Mouse (Mus musculus) c-Kit-negative CD71-positive TER-119-positive erythroid progenitor cells, embryonic 14.5 days (primary cell): ENCODE measurements around the gene Acvr1c.

ENCODE experiments used
- DNase-seq: peaks from one replicate; pipeline ENCODE4 v3.0.0-alpha.2; 2013; ENCODE audit warnings: low read depth, low spot score

Acvr1c gene

DNA sequence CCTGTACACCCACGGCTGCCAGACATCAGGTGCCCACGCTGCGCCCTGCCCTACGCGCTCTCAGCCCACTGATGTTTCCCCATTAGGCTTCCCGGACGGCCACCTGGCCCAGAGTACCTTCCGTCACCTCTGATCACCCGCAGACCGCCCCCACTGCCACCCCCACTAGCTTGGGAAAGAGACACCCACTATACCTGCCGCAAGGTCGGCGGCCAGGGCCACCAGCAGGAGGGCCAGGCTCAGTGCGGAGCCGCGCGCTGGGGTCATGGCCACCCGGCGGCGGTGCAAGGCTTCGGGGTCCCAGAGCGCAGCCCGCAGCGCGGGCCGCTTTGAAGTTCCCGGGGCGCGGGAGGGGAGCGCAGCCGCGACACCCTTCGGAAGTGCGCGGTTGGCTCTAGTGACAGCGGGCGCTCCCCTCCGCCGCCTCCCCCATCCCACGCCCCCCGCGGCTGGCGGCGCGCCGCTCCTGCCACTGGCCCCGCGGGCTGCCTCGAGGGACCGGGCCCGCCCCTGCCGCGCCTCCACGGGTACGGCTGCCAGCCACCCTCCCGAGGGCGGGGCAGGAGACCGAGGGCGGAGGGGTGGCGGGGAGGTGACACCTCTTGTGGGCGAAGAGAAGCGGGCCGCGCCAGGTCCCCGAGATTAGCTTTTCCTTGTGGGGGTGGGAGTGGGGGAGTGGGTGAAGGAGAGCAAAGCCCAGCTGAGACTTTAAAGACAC is at the start of gene Acvr1c:
Acvr1c (minus strand) TSS at position 482 of the 718 bp plus-strand sequence.
- no peak for DNase-seq

DNA sequence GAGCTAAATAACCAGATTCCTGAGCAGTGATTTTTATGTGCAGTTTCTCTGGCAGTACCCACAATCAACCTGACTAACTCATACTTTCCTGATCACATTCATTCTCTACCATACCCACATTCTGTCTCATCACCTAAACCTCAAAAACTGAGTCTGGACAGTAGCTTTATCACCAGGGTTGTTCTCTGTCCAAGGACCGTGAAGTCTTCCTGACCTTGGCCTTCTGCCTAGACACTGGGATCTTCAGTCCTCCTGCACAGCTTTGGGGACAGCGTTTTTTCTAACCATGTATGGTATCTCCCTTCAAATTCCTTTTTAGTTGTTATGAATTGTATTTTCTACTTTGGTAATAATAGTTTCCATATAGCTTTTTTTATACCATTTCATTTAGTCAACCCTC is 45.8 kb upstream of the Acvr1c start:
- no peak for DNase-seq

DNA sequence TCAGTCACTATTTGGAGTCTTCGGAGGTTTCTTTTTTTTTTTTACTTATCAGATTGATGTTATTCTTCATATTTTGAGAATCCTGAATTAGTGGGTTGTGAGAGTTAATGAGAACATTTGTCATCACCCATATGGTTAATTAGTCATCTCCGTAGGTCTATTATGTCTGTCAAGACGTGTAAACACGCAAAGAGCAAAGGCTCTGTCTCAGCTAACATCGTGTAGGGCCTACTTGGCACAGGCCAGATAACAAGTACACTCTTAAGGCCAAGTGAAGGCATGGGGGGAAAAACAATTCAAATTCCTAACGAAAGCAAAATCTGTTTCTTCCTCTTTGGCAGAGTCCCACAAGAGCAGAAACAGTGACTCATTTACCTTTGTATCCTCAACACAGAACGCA is 30.9 kb upstream of the Acvr1c start:
- DNase-seq, result no peak

DNA sequence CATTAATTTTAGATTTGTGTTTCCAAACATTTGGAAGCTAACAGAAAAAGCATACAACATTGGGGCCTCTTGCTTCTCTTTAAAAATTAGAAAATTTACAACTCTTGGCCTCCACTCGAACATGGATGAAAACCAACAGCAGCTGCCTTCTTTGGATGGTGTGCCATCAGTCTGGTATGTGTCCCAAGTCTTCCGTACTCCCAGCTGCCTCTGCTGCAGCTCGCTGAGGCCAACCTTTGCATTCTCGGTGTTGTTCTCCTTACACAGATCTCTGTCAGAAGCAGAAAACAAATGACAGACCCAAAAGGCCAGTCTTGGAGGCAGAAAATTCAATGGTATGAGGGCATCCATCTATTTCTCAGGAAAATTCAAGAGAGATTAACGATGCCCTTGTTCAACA is 22.3 kb upstream of the Acvr1c start:
- no peak for DNase-seq

DNA sequence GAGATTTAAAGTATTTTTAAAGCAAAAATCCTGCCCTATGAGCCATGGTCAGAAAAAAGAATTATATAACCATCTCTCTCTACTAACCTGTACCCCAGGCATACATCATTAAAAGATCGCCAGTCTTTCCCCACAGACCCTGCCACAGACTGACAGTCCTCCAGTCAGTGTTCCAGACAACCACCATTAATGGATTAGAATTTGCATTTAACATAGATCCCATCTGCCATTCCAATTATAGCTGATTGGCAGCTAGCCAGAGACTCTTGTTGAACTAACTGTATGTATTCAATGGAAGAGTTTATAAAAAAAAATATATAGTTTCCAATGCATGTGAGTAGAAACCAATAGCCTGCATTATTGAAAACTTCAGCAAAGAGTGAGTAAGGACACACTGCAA is 21.8 kb upstream of the Acvr1c start:
- no peak for DNase-seq

DNA sequence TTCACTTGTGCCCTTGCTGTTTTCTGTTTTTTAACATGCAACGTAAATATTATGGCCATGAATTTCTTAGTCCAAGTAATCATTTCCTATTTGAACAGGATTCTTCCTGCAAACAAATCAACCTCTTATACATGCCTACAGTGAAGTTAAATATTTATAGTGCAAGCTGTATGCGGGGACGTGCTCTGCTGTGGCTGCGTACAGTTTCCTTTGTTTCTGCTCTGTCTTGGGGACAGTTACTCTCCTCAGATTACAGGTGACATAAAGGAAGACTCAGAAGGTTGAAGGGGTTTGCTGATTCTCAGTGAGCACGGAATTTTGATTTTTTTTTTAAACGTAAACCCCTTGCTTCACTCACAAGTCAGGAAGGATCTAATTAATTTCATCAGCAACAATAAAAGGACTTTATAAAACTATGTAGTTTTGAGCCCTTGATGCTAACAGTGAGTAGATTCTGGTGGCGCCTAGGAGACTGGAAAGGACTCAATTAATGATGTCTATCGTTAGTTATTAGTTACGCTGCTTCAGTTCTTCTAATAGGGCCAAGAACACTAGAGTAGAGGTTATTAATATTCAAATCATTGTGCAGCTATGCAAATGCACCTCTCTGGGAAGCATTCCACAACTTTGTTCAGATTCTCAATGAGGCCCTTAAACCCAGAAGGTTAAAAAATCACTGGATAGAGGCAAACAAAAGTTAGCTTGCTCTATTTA is 19.9 kb upstream of the Acvr1c start:
- no peak for DNase-seq

DNA sequence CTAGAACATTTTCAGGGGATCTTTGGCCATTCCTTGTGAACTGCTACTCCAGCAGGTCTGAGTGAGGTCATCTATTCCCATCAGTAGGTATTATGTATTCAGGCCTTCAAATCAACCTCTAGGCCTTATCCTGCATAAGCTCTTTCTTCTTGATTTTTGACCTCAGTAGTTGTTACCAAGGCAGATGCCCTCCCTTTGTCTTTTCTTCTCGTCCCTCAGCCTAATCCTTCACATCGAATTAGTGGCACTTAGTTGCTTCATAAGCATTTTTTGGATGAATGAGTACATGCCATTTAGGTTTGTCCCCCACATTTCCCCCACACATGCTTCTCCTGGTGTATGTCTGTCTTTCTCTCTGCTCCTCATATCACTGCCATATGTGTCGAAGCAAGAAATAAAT is 8.5 kb upstream of the Acvr1c start:
- DNase-seq, result no peak

DNA sequence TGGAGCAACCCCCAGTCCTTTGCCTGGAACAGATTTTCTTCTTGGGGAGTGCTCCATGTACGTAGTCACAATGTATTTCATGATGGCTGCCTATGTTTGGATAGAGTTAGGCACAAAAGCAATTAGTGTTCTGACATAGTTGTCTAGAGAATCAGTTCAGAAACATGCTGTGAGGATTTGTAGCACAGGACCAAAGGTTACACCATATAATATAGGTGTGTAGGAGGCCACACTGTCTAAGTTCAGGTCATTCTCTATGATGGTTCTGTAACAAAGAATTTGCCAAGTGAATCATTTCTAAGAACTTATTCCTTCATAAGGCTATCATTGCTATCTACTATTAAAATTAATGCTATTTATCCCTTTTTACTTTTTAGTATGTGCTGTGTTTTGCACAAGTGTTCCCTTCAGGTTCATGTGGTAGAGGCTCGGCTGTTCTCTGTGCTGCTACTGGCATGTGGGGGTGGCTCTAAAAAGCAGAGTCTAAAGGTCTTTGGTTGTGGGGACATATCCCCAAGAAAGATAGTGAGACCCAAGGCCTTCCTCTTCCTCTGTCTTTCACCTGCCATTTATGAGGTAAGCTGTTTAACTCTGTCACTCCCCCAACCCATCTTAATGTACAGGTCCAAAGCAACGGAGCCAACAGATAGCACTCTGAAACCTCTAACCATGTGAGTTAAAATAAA is 3.8 kb upstream of the Acvr1c start:
- no peak for DNase-seq

DNA sequence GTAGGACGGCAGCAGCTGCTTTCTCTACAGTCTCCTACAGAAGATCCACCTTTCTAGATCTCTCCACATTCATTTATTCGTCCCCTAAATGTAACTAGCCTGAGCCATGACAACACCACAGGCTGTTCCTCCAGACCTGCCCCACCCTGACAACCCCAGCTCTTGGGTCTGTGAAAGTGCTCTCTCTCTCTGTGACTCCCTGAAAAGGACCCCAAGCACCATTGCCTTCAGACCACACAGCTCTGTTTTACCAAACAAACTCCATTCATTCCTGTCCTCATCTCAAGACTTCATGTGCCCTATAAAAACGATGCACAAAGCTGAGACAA is 401 bp upstream of the Acvr1c start:
- no peak for DNase-seq

DNA sequence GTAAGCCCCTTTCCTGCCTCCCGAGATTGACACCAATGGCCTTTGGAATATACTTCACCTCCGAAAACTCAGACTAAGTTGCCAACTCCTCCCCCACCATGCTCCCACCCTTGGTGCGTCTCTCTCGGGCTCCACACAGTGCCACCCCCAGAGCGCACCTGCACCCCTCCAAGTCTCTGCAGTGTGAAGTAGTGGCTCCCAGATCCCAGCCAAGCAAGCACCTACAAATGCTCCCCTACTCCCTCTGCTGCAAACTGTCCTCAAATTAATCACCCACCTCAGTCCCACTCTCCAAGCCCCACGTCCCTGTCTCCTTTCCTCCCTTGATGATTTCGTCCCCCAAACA is 654 bp downstream of the Acvr1c start:
- DNase-seq, result no peak

- DNase-seq, result no peak
Measured at GRCm38 (mm10) chr2:58354389-58354788, 3.3 kb downstream of the Acvr1c start.

DNA sequence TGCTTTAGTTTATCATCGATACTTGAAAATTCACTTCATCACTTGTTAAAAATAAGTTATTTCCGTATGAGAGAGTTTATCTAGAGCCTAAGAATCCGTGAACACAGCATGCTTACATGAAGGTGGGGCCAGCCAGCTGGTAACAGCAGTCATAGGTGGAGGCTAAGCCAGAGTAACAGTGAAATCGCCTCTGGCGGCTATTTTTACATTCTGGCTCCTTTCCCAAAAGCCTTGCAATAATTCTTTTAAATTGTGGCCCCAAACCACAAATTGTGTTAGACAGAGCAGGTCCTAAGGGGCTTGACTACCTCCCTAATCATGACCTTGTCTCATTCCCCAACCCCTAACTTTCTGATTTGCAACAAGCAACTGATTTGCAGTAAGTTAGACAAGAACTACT is 4.8 kb downstream of the Acvr1c start:
- DNase-seq, result no peak

DNA sequence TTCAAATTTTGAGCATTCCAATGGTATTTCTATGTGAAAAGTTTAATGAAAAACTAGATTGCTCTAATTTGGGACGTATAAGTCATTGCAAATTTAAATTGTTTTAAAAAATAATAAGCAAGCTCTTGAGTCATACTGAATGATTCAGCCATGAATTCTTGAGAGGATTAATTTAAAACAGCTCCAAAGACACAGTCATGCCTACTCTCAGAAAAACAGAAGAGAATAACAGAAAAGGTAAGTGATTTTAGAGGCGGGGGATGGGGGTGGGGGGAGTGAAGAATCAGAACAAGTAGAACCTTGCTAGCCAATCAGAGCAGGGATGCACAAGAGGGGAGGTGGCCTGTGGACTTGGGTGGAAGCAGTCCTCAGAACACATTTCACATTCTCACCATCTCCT is 7.0 kb downstream of the Acvr1c start:
- no peak for DNase-seq

GRCm38 (mm10) chr2:58336730-58337129 is 21.0 kb downstream of the Acvr1c start:
- DNase-seq, result no peak

GRCm38 (mm10) chr2:58329589-58329988 is 28.1 kb downstream of the Acvr1c start:
- no peak for DNase-seq

GRCm38 (mm10) chr2:58324118-58324901 is 33.4 kb downstream of the Acvr1c start:
- no peak for DNase-seq

DNA sequence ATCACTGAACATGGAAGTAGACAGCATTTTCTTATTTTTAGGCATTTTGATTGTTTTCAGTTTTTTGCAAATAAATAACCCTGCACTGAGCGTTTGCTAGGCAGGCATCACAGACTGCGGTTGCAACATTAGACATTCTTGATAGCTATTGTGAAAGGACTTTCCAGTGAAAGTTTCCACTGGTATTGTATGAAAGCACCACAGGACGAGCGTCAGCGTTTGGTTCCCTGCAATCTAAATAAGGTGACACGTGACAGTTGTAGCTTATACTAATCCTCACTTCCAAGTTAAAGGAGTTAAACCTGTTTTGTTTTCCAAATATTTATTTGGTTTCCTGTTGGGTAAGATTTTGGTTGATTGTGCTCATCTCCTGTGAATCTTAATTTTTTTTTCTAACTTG is 34.4 kb downstream of the Acvr1c start:
- DNase-seq, result no peak

DNA sequence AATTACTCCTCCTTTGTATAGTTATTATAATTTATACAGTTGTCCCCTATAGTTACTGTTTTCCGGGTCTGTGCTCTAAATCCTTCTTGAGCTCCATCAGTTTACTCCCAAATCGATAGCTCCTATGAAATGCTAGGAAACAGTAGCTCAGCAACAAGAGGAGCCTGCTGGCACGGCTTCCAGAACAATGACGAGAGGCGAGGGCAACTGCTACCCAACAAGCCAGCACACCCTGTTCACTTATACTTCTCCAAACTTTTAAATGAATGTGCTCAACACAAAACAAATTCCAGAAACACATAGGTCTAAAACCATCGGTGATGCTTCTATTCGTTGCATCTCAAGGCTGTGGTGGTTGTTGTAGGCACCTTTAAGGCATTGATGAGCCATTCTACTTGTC is 41.5 kb downstream of the Acvr1c start:
- no peak for DNase-seq

- no peak for DNase-seq
Measured at GRCm38 (mm10) chr2:58309695-58310094, 48.0 kb downstream of the Acvr1c start.

DNA sequence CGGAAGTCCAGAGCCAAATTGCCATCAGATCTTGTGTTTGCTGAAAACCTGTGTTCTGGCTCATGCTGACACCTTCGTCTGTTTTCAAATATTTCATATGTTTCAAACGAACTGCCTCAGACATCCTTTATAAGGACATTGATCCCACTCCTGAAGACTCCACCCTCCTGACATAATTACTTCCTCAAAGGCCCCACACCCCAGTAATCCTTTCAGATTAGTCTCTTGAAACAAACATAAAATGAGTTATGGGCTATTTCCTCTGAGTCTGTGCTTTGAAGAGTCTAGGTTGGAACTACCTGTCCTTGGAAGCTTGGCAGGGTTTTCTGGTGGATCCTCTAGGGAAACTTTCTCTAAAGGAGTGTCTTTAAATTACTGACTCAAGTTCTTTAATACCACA is 53.2 kb downstream of the Acvr1c start:
- DNase-seq, result no peak

GRCm38 (mm10) chr2:58289759-58290431 is 67.8 kb downstream of the Acvr1c start:
- DNase-seq, result no peak

DNA sequence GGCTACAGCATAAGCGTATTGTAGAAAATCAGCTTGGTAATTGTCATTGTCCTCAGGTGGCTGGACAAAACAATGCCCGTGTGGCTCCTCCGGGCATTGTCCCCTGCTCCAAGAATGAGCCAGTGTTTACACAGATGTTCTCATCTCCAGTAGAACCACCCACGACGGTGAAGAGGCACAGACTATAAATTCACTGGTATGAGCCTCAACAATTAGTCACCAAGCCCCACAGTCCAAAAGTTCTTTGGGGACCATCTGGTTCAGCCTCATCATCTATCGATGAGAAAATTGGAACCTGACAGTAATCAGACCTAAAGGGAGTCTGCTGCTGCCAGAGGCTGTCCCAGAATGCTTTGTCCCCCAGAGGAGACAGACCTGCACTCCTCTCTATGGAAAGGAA is 68.4 kb downstream of the Acvr1c start:
- no peak for DNase-seq
